Mouse (Mus musculus): ENCODE measurements at regions not wholly inside any gene's neighbourhood (a gene's known extent, or its start where the extent isn't known, plus 50 kb on each side); places are given as distances from the start of the nearest gene placed in this dataset.

GRCm38 (mm10) chr4:27715696-27716095 is 1097.2 kb upstream of the Epha7 start:
- Histone ChIP-seq H3K36me3 (ENCODE audit: control insufficient read depth, insufficient read depth, low read length) (no peaks in the 10 kb centered on the region), H3K27ac (ENCODE audit: low read depth, low read length) (no peak overlapping the region), H3K9ac (replicated peaks; ENCODE audit: low read depth, low read length) (no peak overlapping the region), H3K27me3 (ENCODE audit: control insufficient read depth, insufficient read depth, low read length) (no peaks in the 10 kb centered on the region), H3K9me3 (ENCODE audit: control insufficient read depth, low read length) (no peaks in the 10 kb centered on the region), H3K4me2 (ENCODE audit: low read depth, low read length) (no peak overlapping the region), H3K4me3 (ENCODE audit: low read depth, low read length) (no peak overlapping the region), H3K4me1 (ENCODE audit: control insufficient read depth, insufficient read depth, low read length) (no peaks in the 10 kb centered on the region)
- ATAC-seq (ENCODE audit: low read depth): no peak

- Histone ChIP-seq H3K9ac (replicated peaks; ENCODE audit: low read depth, low read length) (no peak overlapping the region), H3K9me3 (ENCODE audit: control insufficient read depth, low read length) (no peaks in the 10 kb centered on the region), H3K4me3 (ENCODE audit: low read depth, low read length) (no peak overlapping the region), H3K4me2 (ENCODE audit: low read depth, low read length) (no peak overlapping the region), H3K36me3 (ENCODE audit: control insufficient read depth, insufficient read depth, low read length) (no peaks in the 10 kb centered on the region), H3K27ac (ENCODE audit: low read depth, low read length) (no peak overlapping the region), H3K27me3 (ENCODE audit: control insufficient read depth, insufficient read depth, low read length) (no peaks in the 10 kb centered on the region), H3K4me1 (ENCODE audit: control insufficient read depth, insufficient read depth, low read length) (no peaks in the 10 kb centered on the region)
- ATAC-seq (ENCODE audit: low read depth): no peak
- 94% methylated on average over 3 of the region's 3 CpGs for WGBS
Observed at GRCm38 (mm10) chr4:27727761-27728160, 1085.2 kb upstream of the Epha7 start.

GRCm38 (mm10) chr4:27734143-27734542 is 1078.8 kb upstream of the Epha7 start:
- H3K36me3 ChIP-seq (ENCODE audit: control insufficient read depth, insufficient read depth, low read length): no peaks in the 10 kb centered on the region
- no peak overlapping the region for H3K4me3 ChIP-seq (ENCODE audit: low read depth, low read length)
- no peak overlapping the region for H3K4me2 ChIP-seq (ENCODE audit: low read depth, low read length)
- H3K27ac ChIP-seq (ENCODE audit: low read depth, low read length): no peak overlapping the region
- H3K9ac ChIP-seq (replicated peaks; ENCODE audit: low read depth, low read length): no peak overlapping the region
- H3K4me1 ChIP-seq (ENCODE audit: control insufficient read depth, insufficient read depth, low read length): no peaks in the 10 kb centered on the region
- no peaks in the 10 kb centered on the region for H3K27me3 ChIP-seq (ENCODE audit: control insufficient read depth, insufficient read depth, low read length)
- no peak for ATAC-seq (ENCODE audit: low read depth)
- no peaks in the 10 kb centered on the region for H3K9me3 ChIP-seq (ENCODE audit: control insufficient read depth, low read length)

GRCm38 (mm10) chr4:27781874-27782273 is 1031.1 kb upstream of the Epha7 start:
- WGBS: 79% methylated on average over 2 of the region's 2 CpGs
- no peaks in the 10 kb centered on the region for H3K36me3 ChIP-seq (ENCODE audit: control insufficient read depth, insufficient read depth, low read length)
- no peak for ATAC-seq (ENCODE audit: low read depth)
- H3K4me3 ChIP-seq (ENCODE audit: low read depth, low read length): no peak overlapping the region
- H3K4me2 ChIP-seq (ENCODE audit: low read depth, low read length): no peak overlapping the region
- no peak overlapping the region for H3K27ac ChIP-seq (ENCODE audit: low read depth, low read length)
- peaks cover 18% of the 10 kb centered on the region for H3K27me3 ChIP-seq (ENCODE audit: control insufficient read depth, insufficient read depth, low read length)
- no peak overlapping the region for H3K9ac ChIP-seq (replicated peaks; ENCODE audit: low read depth, low read length)
- no peaks in the 10 kb centered on the region for H3K4me1 ChIP-seq (ENCODE audit: control insufficient read depth, insufficient read depth, low read length)
- H3K9me3 ChIP-seq (ENCODE audit: control insufficient read depth, low read length): no peaks in the 10 kb centered on the region

- H3K27me3 ChIP-seq (ENCODE audit: control insufficient read depth, insufficient read depth, low read length): peaks cover 17% of the 10 kb centered on the region
- no peak overlapping the region for H3K4me2 ChIP-seq (ENCODE audit: low read depth, low read length)
- ATAC-seq (ENCODE audit: low read depth): peak; percentile 41; the same call in 1 of the 2 replicates
- no peak overlapping the region for H3K4me3 ChIP-seq (ENCODE audit: low read depth, low read length)
- no peaks in the 10 kb centered on the region for H3K4me1 ChIP-seq (ENCODE audit: control insufficient read depth, insufficient read depth, low read length)
- H3K9me3 ChIP-seq (ENCODE audit: control insufficient read depth, low read length): no peaks in the 10 kb centered on the region
- WGBS: 15% methylated on average over 4 of the region's 4 CpGs
- H3K36me3 ChIP-seq (ENCODE audit: control insufficient read depth, insufficient read depth, low read length): no peaks in the 10 kb centered on the region
- no peak overlapping the region for H3K27ac ChIP-seq (ENCODE audit: low read depth, low read length)
- H3K9ac ChIP-seq (replicated peaks; ENCODE audit: low read depth, low read length): no peak overlapping the region
Observed at GRCm38 (mm10) chr4:27787070-27787469, 1025.9 kb upstream of the Epha7 start.
